Mouse (Mus musculus): ENCODE data around the gene Snupn.

- no peak for TF ChIP-seq CTCF (IDR thresholded peaks at IDR 0.05; ENCODE audit: low read depth)
- no peak for TF ChIP-seq EP300 (IDR thresholded peaks at IDR 0.05; ENCODE audit: low read depth)
Observed at GRCm38 (mm10) chr9:56995198-56996027, 44.7 kb downstream of the Snupn start.

All from liver, embryonic 14.5 days (tissue).